Mouse (Mus musculus) liver, embryonic 14.5 days (tissue): ENCODE results near the gene Ces2a.

Experiments used
- CTCF ChIP-seq: IDR thresholded peaks from 2 replicates; pipeline ENCODE4 v1.5.1; 2016; ENCODE audit warnings: antibody characterized with exemption, low read depth, control low read depth
- EP300 ChIP-seq: IDR thresholded peaks from 2 replicates; pipeline ENCODE4 v1.6.1; 2016; ENCODE audit warnings: antibody characterized with exemption, low read depth

DNA sequence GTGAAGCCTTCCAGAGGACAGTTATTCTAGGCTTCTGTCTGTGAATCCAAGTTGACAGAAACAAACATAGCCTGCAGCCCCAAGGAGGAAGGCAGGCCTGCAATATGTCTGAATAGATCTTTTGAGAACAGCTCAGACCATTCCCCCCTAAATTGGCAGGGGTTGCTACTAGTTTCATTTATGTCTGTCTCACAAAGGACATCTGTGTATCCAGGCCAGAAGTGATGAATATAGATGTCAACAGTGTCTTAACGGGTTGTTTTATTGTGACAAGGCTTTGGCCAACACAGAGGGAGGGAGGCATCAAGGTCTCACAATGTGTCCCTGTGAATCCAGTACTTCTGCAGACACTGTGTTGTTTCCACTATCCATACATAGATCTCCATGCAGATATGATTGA lies 23.8 kb downstream of the Ces2a start:
- TF ChIP-seq CTCF (no peak), EP300 (no peak)
